In genomic region chr6:24530711-24531420, GRCm38 (mm10) we compare ENCODE assay signal across 9 mouse cellular contexts. TPM values are rescaled to one million over a fixed set of nuclear protein-coding genes. Genes with fewer than 3 reads are reported as not detected.
DNase-seq lines count a peak whose midpoint lies in the region; ATAC-seq and TF ChIP-seq lines count a peak whose summit lies in the region.
"Had no signal": no experiment of that assay in that cellular context is flagged by ENCODE, and none has a peak within 500 bp of the region (broad histone marks: within the 10 kb centered on the region; RNA-seq: fewer than 3 reads in every experiment).

No protein-coding gene starts in this region.

- no peak for TF ChIP-seq POLR2A in lung, adult 2 months (IDR thresholded peaks at IDR 0.05; ENCODE audit: borderline replicate concordance, extremely low read depth, low read depth, low read length)

- 51% methylated on average over 11 of the region's 11 CpGs for WGBS in lung, embryonic 14.5 days
- 34% methylated on average over 11 of the region's 11 CpGs for WGBS in lung, adult 2 months
- WGBS in forebrain, embryonic 13.5 days = 62% methylated on average over 11 of the region's 11 CpGs
- 49% methylated on average over 11 of the region's 11 CpGs for WGBS in intestine, embryonic 15.5 days
- WGBS in stomach, embryonic 15.5 days = 49% methylated on average over 11 of the region's 11 CpGs

- no peak overlapping the region for H3K4me3 ChIP-seq in lung, embryonic 14.5 days (ENCODE audit: low read depth, low read length)
- H3K4me3 ChIP-seq in lung, adult 2 months (replicated peaks; ENCODE audit: extremely low read depth, low read depth, low read length) = no peak overlapping the region
- no peak overlapping the region for H3K4me3 ChIP-seq in forebrain, embryonic 13.5 days
- H3K4me3 ChIP-seq in intestine, embryonic 15.5 days (replicated peaks) = no peak overlapping the region; the same call in 1 of the 2 replicates
- peak overlapping the region; percentile 19 for H3K4me3 ChIP-seq in stomach, embryonic 15.5 days (replicated peaks)

- no peak for TF ChIP-seq CTCF in lung, embryonic 14.5 days (IDR thresholded peaks at IDR 0.05; ENCODE audit: low read depth)
- TF ChIP-seq CTCF in lung, adult 2 months (IDR thresholded peaks at IDR 0.05; ENCODE audit: insufficient read depth, low read length) = no peak

- no peaks in the 10 kb centered on the region for H3K27me3 ChIP-seq in lung, embryonic 14.5 days (ENCODE audit: insufficient read depth, low read length)
- no peaks in the 10 kb centered on the region for H3K27me3 ChIP-seq in forebrain, embryonic 13.5 days
- H3K27me3 ChIP-seq in intestine, embryonic 15.5 days (replicated peaks) = no peaks in the 10 kb centered on the region
- H3K27me3 ChIP-seq in stomach, embryonic 15.5 days (replicated peaks) = no peaks in the 10 kb centered on the region

- no peak for ATAC-seq in lung, embryonic 14.5 days (ENCODE audit: insufficient read depth)
- no peak for ATAC-seq in forebrain, embryonic 13.5 days
- ATAC-seq in intestine, embryonic 15.5 days = no peak
- ATAC-seq in stomach, embryonic 15.5 days (ENCODE audit: insufficient read depth, low FRiP score, low read depth) = no peak
- ATAC-seq in monocyte, adult 5-6 weeks (replicated peaks; ENCODE audit: insufficient number of reproducible peaks, low FRiP score, low TSS enrichment, poor library complexity, severe bottlenecking) = no peak

- DNase-seq in lung, embryonic 14.5 days = peak; percentile 35
- no peak for DNase-seq in lung, adult 2 months
- DNase-seq in layer of hippocampus, adult 9-11 months = no peak
- DNase-seq in adrenal gland, postnatal 10 days = no peak

- H3K4me1 ChIP-seq in lung, embryonic 14.5 days (ENCODE audit: insufficient read depth) = peaks cover 5% of the 10 kb centered on the region
- peaks cover 15% of the 10 kb centered on the region for H3K4me1 ChIP-seq in lung, adult 2 months (ENCODE audit: control insufficient read depth, insufficient read depth, low read length)
- H3K4me1 ChIP-seq in forebrain, embryonic 13.5 days = peaks cover 16% of the 10 kb centered on the region
- H3K4me1 ChIP-seq in intestine, embryonic 15.5 days (replicated peaks) = no peaks in the 10 kb centered on the region; the same call in 1 of the 2 replicates
- peaks cover 8% of the 10 kb centered on the region for H3K4me1 ChIP-seq in stomach, embryonic 15.5 days

- no peaks in the 10 kb centered on the region for H3K9me3 ChIP-seq in lung, embryonic 14.5 days (ENCODE audit: low read depth, low read length)
- H3K9me3 ChIP-seq in forebrain, embryonic 13.5 days (replicated peaks) = no peaks in the 10 kb centered on the region
- H3K9me3 ChIP-seq in intestine, embryonic 15.5 days = no peaks in the 10 kb centered on the region
- H3K9me3 ChIP-seq in stomach, embryonic 15.5 days = no peaks in the 10 kb centered on the region

- H3K36me3 ChIP-seq in lung, embryonic 14.5 days (ENCODE audit: insufficient read depth) = no peaks in the 10 kb centered on the region
- H3K36me3 ChIP-seq in forebrain, embryonic 13.5 days (ENCODE audit: poor library complexity, severe bottlenecking) = no peaks in the 10 kb centered on the region
- no peaks in the 10 kb centered on the region for H3K36me3 ChIP-seq in intestine, embryonic 15.5 days
- H3K36me3 ChIP-seq in stomach, embryonic 15.5 days = no peaks in the 10 kb centered on the region

- H3K4me2 ChIP-seq in lung, embryonic 14.5 days = peak overlapping the region; percentile 47
- peak overlapping the region; percentile 37 for H3K4me2 ChIP-seq in forebrain, embryonic 13.5 days
- H3K4me2 ChIP-seq in intestine, embryonic 15.5 days (replicated peaks) = peak overlapping the region; percentile 35
- peak overlapping the region; percentile 46 for H3K4me2 ChIP-seq in stomach, embryonic 15.5 days

- H3K27ac ChIP-seq in lung, embryonic 14.5 days (ENCODE audit: low read depth) = no peak overlapping the region; the same call in 1 of the 2 replicates
- H3K27ac ChIP-seq in forebrain, embryonic 13.5 days = no peak overlapping the region
- H3K27ac ChIP-seq in intestine, embryonic 15.5 days = no peak overlapping the region
- H3K27ac ChIP-seq in stomach, embryonic 15.5 days = no peak overlapping the region

- H3K9ac ChIP-seq in lung, embryonic 14.5 days = no peak overlapping the region; the same call in 1 of the 2 replicates
- H3K9ac ChIP-seq in forebrain, embryonic 13.5 days = no peak overlapping the region
- no peak overlapping the region for H3K9ac ChIP-seq in intestine, embryonic 15.5 days
- no peak overlapping the region for H3K9ac ChIP-seq in stomach, embryonic 15.5 days

RNA-seq across cellular contexts. Expression of gene Asb15, which starts 2.9 kb away (rescaled TPM):
- 0.13 TPM in 1 of 2 replicates, not detected in the other for polyA plus RNA-seq in lung, embryonic 14.5 days (2014; fragmentation: Nextera tagmentation; extraction: Ambion mirVana)
- 0.09 and 0.46 TPM in 2 replicates for polyA plus RNA-seq in lung, adult 2 months (2012; rRNA removed)
- not detected in 2 replicates for polyA plus RNA-seq in forebrain, embryonic 13.5 days (2015; fragmentation: Nextera tagmentation; extraction: Ambion mirVana)
- not detected in 2 replicates for polyA plus RNA-seq in intestine, embryonic 15.5 days (2015; fragmentation: Nextera tagmentation; extraction: Ambion mirVana)
- polyA plus RNA-seq in stomach, embryonic 15.5 days (2015; fragmentation: Nextera tagmentation; extraction: Ambion mirVana) = 0.05 TPM in 1 of 2 replicates, not detected in the other
- not detected in 3 replicates for total RNA-seq in monocyte, adult 5-6 weeks (2017)
- under 1 TPM; 0.12 to 0.82 TPM for total RNA-seq in adrenal gland, postnatal 10 days (2021)
- total RNA-seq: hematopoietic stem cell, adult 5-6 weeks had no signal

RNA-seq across cellular contexts. Expression of gene Ndufa5, which starts 3.1 kb away (rescaled TPM):
- 300 and 324 TPM in 2 replicates for polyA plus RNA-seq in lung, embryonic 14.5 days (2014; fragmentation: Nextera tagmentation; extraction: Ambion mirVana)
- 2.7 and 4.3 TPM in 2 replicates for polyA plus RNA-seq in lung, adult 2 months (2012; rRNA removed)
- 316 and 362 TPM in 2 replicates for polyA plus RNA-seq in forebrain, embryonic 13.5 days (2015; fragmentation: Nextera tagmentation; extraction: Ambion mirVana)
- polyA plus RNA-seq in intestine, embryonic 15.5 days (2015; fragmentation: Nextera tagmentation; extraction: Ambion mirVana) = 395 and 397 TPM in 2 replicates
- polyA plus RNA-seq in stomach, embryonic 15.5 days (2015; fragmentation: Nextera tagmentation; extraction: Ambion mirVana) = 371 and 380 TPM in 2 replicates
- 116 to 157 TPM (median 129 TPM) in 3 replicates for total RNA-seq in monocyte, adult 5-6 weeks (2017)
- 100 to 1,000 TPM; 478 to 607 TPM for total RNA-seq in adrenal gland, postnatal 10 days (2021)

RNA-seq across cellular contexts. Expression of gene Iqub, which starts 16.0 kb away (rescaled TPM):
- 0.09 and 0.15 TPM in 2 replicates for polyA plus RNA-seq in lung, embryonic 14.5 days (2014; fragmentation: Nextera tagmentation; extraction: Ambion mirVana)
- polyA plus RNA-seq in lung, adult 2 months (2012; rRNA removed) = 0.36 and 0.75 TPM in 2 replicates
- 0.80 and 1.5 TPM in 2 replicates for polyA plus RNA-seq in forebrain, embryonic 13.5 days (2015; fragmentation: Nextera tagmentation; extraction: Ambion mirVana)
- 0.04 TPM in 1 of 2 replicates, not detected in the other for polyA plus RNA-seq in intestine, embryonic 15.5 days (2015; fragmentation: Nextera tagmentation; extraction: Ambion mirVana)
- polyA plus RNA-seq in stomach, embryonic 15.5 days (2015; fragmentation: Nextera tagmentation; extraction: Ambion mirVana) = 0.05 and 0.12 TPM in 2 replicates
- total RNA-seq in monocyte, adult 5-6 weeks (2017) = 0.10 to 0.19 TPM in 2 of 3 replicates, not detected in the other
- under 1 TPM; 0.09 to 0.33 TPM for total RNA-seq in adrenal gland, postnatal 10 days (2021)
- total RNA-seq: hematopoietic stem cell, adult 5-6 weeks had no signal

Comparison
In these comparisons a context has a peak if more than half of its experiments do, and no peak if none do; other contexts are left out.
1. RNA of gene Ndufa5, which starts 3.1 kb away (polyA plus RNA-seq): 395 to 397 TPM in intestine, embryonic 15.5 days, 371 to 380 TPM in stomach, embryonic 15.5 days, 316 to 362 TPM in forebrain, embryonic 13.5 days and 300 to 324 TPM in lung, embryonic 14.5 days; 2.7 to 4.3 TPM in lung, adult 2 months; every median in the first group is over 10 times any median in the second.
2. Peak in every context shown above with its lines, with median percentiles within 50 percentile points of each other: H3K4me2 ChIP-seq.